Mouse (Mus musculus) kidney, postnatal 25 days (tissue): ENCODE results near the gene Cd33.

Experiments
- DNase-seq, 2 experiments: peaks; one replicate each; pipeline ENCODE4 v3.0.0; 2021; ENCODE audit warnings: mixed read lengths in 2 of 2

Cd33 gene

GRCm38 (mm10) chr7:43512519-43512918, 31.7 kb downstream of the Cd33 start:
- no peak for DNase-seq

- DNase-seq, result no peak
Observed at GRCm38 (mm10) chr7:43511707-43512478, 32.3 kb downstream of the Cd33 start.

DNA sequence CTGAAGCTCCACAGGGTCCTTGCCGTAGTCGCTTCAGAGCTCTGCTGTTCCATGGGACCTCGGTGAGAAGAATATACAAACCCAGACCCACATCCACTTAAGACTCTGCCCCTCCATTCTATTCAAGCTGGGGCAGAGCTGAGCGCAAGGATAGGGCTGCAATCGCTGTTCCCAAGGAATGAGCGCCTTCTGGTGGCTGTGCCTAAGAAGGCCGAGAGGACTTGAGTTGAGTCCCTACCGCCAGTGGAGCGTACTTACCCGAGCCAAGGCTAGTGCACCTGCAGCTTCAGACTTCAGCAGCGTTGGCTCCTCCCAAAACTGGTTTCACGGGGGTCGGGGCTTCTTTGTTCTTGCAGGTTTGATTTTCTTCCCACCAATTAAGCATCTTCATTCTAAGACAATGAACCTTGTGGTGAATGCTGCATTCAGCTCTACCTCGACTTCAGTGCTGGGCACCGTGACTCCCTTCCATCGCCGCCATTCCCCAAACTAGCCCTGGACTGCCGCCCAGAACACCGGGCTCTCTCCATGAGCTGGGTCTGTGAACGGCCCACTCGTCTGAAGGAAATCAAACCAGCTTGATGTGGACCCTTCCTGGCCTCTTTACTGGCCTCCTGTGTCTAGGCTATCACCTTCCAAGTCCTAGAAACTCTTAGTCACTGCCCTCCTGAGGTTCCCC, 48.7 kb downstream of the Cd33 start:
- peak; percentile 65 to 72 for DNase-seq

DNA sequence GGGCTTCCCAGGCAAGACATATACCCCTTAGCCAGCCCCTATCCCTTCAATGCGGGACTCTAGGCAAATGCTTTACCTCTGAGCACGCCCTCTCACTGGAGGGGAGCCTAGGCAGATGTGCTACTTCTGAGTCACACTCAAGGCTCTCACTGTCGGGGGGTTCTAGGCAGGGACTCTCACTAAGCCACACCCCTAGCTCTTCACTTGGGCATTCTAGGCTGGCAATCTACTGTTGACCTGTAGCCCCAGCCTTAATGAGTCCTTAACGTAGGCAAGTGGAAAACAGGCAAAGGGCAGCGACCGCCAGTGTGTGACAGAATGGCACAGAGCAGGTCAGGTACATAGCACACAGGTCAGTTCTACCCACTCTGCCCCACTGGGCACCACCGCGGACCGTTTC, 53.4 kb downstream of the Cd33 start:
- no peak for DNase-seq

GRCm38 (mm10) chr7:43490182-43490584, 54.0 kb downstream of the Cd33 start:
- DNase-seq, result peak in 1 of 2 experiments; percentile 8

DNA sequence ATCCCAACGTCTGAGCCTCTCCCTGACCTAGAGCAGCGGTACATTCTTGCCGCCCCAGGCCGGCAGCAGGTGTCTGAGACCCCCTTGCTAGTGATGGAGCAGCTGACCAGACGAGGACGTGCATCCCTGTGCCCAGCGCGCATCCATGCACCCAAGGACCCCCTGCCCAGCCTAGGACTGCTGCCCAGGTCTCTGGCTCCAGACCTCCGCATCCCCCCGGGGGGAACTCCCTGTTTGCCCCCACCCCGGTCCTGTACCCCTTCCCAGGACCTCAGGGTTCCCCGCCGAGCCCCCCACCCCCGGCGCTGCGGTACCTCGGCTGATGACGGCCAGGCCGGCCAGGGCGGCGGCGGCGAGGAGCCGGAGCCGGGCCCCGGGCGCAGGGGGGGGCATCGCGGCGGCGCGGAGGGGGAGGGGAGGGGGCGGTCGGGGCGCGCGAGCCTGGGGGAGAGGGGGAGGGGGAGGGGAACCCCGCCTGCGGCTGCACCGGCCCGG, 54.5 kb downstream of the Cd33 start, which contains the start of gene Iglon5:
Gene Iglon5, minus strand, starts transcription at position 445 of the 495 bp plus-strand sequence.
- no peak for DNase-seq

DNA sequence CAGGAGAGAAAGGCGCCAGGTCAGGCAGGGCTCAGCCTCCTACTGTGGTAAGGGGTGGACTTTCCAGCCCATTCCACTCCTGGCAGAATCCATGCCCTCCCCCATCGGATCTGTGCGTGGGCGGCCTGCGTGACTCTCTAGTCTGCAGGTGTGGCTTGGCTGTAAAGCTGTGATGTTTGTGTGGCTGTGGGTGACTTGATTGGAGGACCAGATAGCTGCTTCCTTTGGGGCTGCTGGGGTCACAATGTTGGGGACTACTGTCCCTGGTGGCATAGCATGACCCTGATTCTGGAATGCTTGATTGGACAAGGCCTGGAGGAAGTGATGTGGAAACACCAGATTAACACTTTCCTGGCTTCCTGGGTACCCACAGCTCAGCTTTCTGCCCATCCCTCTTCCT, 55.6 kb downstream of the Cd33 start:
- DNase-seq, result no peak

DNA sequence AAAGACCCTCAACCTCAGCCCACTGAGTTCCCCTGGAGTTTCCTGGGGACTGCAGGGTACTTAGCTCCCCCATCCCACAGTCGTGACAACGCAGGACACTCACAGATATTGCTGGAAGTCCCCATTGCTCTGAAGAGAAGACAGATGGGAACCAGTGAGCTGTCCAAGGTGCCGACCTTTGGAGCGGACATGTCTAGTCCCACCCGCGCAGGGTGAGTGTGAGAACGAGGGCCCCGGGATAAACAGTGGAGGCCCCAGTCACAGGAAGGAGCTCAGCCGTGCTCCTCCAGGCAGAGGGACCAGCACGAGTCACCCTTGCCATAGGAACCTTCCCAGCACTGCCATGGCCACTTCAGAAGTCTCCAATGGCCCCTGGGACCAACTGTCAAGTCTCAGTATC, 61.0 kb downstream of the Cd33 start:
- no peak for DNase-seq

- peak; percentile 32 to 58 for DNase-seq
Observed at GRCm38 (mm10) chr7:43482090-43482716, 62.0 kb downstream of the Cd33 start.

DNA sequence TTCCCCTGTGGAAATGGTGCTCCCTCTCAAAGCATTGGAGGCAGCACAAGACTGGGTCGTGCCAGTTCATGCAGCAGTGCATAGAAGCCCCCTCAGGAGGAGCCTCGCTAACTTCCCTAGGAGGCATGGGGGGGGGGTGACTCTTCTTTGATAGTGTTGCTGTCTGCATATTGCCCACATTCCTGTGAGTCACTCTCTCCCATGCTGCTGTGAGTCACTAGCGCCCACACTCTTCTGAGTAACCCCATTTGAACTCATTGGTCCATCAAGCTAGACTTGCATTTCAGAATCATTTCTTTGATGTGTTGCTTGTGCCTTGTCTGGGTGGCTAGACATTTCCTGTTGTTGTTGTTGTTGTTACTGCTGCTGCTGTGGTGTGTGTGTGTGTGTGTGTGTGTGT, 63.0 kb downstream of the Cd33 start:
- DNase-seq, result no peak

DNA sequence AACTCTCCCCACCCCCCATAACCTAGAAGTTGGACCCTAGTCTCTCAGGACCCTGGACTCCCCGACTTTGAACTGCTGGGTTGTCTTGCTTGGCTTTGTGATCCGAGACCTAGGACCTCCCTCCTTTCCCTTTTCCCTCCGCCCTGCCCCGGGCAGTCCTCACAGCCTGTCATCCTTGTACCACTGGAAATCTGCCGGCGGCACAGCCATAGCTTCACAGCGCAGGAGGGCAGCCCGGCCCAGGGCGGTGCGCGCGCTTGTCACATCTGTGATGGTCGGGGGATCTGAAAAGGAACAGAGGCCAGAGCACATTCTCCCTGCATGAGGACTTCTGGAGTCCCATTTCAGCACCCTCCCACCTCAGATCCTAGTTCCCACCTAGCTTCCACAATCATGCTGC, 67.9 kb downstream of the Cd33 start:
- no peak for DNase-seq

GRCm38 (mm10) chr7:43475706-43476105, 68.5 kb downstream of the Cd33 start:
- DNase-seq, result no peak
